ENCODE assay signal across 21 mouse cellular contexts in the genomic region with DNA sequence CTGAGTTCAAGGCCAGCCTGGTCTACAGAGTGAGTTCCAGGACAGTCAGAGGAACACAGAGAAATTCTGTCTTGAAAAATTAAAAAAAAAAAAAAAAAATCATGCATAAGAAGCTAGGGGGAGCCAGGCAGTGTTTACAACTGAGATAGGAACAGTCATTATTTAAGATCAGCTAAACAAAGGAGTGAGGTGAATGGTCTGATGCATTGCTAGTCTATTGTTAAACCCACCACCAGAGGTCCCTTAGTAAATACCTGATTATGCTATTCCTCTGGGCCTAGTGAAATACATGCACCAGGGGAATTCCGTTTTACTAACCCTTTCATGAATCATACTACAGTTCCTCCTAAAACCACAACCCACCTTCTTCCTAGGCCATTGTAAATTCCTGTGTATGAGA. TPM values are rescaled to one million over a fixed set of nuclear protein-coding genes. Genes with fewer than 3 reads are reported as not detected.
DNase-seq lines count a peak whose midpoint lies in the region; ATAC-seq and TF ChIP-seq lines count a peak whose summit lies in the region.
"Had no signal": no experiment of that assay in that cellular context is flagged by ENCODE, and none has a peak within 500 bp of the region (broad histone marks: within the 10 kb centered on the region; RNA-seq: fewer than 3 reads in every experiment).

No protein-coding gene starts in this region.

- no peaks in the 10 kb centered on the region for H3K36me3 ChIP-seq in CH12.LX (replicated peaks in 1 of 2; ENCODE audit: control insufficient read depth in 1 of 2, insufficient read depth in 1 of 2, low read length in 1 of 2)
- H3K36me3 ChIP-seq: G1E; heart, embryonic 12.5 days; hindbrain, embryonic 10.5 days; midbrain, embryonic 12.5 days had no signal

- dilution Hi-C loops in CH12.LX (cut with MboI; ENCODE audit: extremely low pct_ligation_motif_present, extremely low pct_unique_long_range_greater_than_20kb, low sequenced_read_pairs): no loop called here

- peak; percentile 8 for TF ChIP-seq RAD21 in CH12.LX (IDR thresholded peaks at IDR 0.05; ENCODE audit: low read depth, low read length)

- H3K4me3 ChIP-seq in layer of hippocampus, adult 2 months: no peak overlapping the region
- no peak overlapping the region for H3K4me3 ChIP-seq in CH12.LX (replicated peaks in 1 of 3; ENCODE audit: low read depth in 2 of 3, low read length in 2 of 3, poor library complexity in 1 of 3)
- H3K4me3 ChIP-seq: heart, embryonic 12.5 days; hindbrain, embryonic 10.5 days; midbrain, embryonic 12.5 days had no signal

- DNase-seq in layer of hippocampus, adult 2 months (ENCODE audit: low spot score in 2 of 2): no peak
- no peak for DNase-seq in layer of hippocampus, postnatal 14 days (ENCODE audit: low spot score in 2 of 2)
- DNase-seq in 416B (ENCODE audit: low read depth): peak; percentile 89
- DNase-seq in CH12.LX (ENCODE audit: extremely low read depth): peak; percentile 39
- DNase-seq in right cerebral cortex, postnatal 10 days (ENCODE audit: low spot score in 2 of 2): no peak
- no peak for DNase-seq in gastrocnemius, postnatal 25 days
- DNase-seq: cerebellum, adult 9-11 months; gastrocnemius, postnatal 14 days; kidney, postnatal 25 days; layer of hippocampus, adult 9-11 months; liver; liver, postnatal 0 days; right cerebral cortex, postnatal 4 days; thymus, postnatal 36 days had no signal

- H3K4me1 ChIP-seq in CH12.LX (ENCODE audit: control insufficient read depth in 1 of 2, insufficient read depth in 2 of 2): peaks cover 8 to 36% of the 10 kb centered on the region in 2 experiments; a peak in 3 of 4 replicates
- H3K4me1 ChIP-seq: hindbrain, embryonic 10.5 days; midbrain, embryonic 12.5 days had no signal

- no peaks in the 10 kb centered on the region for H3K9me3 ChIP-seq in CH12.LX (replicated peaks; ENCODE audit: low read length)
- H3K9me3 ChIP-seq: G1E; heart, embryonic 12.5 days; hindbrain, embryonic 10.5 days; midbrain, embryonic 12.5 days had no signal

- no peak for TF ChIP-seq POLR2A in CH12.LX (IDR thresholded peaks at IDR 0.05; ENCODE audit: low read depth, low read length)

- TF ChIP-seq CTCF in layer of hippocampus, adult 2 months (conservative IDR thresholded peaks at IDR 0.05): peak; percentile 60
- peak; percentile 10 to 45; a peak in 2 of 4 replicates for TF ChIP-seq CTCF in CH12.LX (conservative IDR thresholded peaks at IDR 0.05 in 1 of 2, IDR thresholded peaks at IDR 0.05 in 1 of 2; ENCODE audit: low read depth in 2 of 2, low read length in 2 of 2)

- no peak overlapping the region for H3K4me2 ChIP-seq in CH12.LX (ENCODE audit: insufficient read depth, low read depth, poor library complexity, severe bottlenecking)
- H3K4me2 ChIP-seq: heart, embryonic 12.5 days; midbrain, embryonic 12.5 days had no signal

- no peak overlapping the region for H3K27ac ChIP-seq in layer of hippocampus, adult 2 months
- H3K27ac ChIP-seq in CH12.LX (ENCODE audit: insufficient read depth, low read depth): no peak overlapping the region
- H3K27ac ChIP-seq: hindbrain, embryonic 10.5 days; macrophage; midbrain, embryonic 12.5 days had no signal

- in situ Hi-C loops in CH12.LX (cut with MboI; ENCODE audit: low pct_ligation_motif_present, low pct_unique_long_range_greater_than_20kb, low sequenced_read_pairs): no loop called here

- H3K27me3 ChIP-seq in CH12.LX (replicated peaks): no peaks in the 10 kb centered on the region
- H3K27me3 ChIP-seq: heart, embryonic 12.5 days; midbrain, embryonic 12.5 days had no signal

- H3K9ac ChIP-seq in CH12.LX (ENCODE audit: insufficient read depth, low read depth): no peak overlapping the region
- H3K9ac ChIP-seq: heart, embryonic 12.5 days; liver, postnatal 0 days; midbrain, embryonic 12.5 days had no signal

- ATAC-seq in hematopoietic stem cell, adult 5-6 weeks (replicated peaks in 1 of 2; ENCODE audit: insufficient read depth in 1 of 2, low FRiP score in 2 of 2, low TSS enrichment in 1 of 2, low read depth in 1 of 2, poor library complexity in 2 of 2, severe bottlenecking in 2 of 2): peak; percentile 29 to 35; a peak in 2 of 4 replicates
- ATAC-seq: activated CD4-positive, CD25-positive, alpha-beta regulatory T cell, adult 4 months; liver, postnatal 0 days had no signal

- no peak for TF ChIP-seq EP300 in CH12.LX (IDR thresholded peaks at IDR 0.05; ENCODE audit: low read length)

- no peaks in the 10 kb centered on the region for H3K79me2 ChIP-seq in CH12.LX (replicated peaks; ENCODE audit: control insufficient read depth, extremely low read depth, insufficient read depth, poor library complexity, severe bottlenecking)

TF ChIP-seq in CH12.LX, 34 proteins besides CTCF, POLR2A, EP300 and RAD21:
- TF ChIP-seq ZNF384 (IDR thresholded peaks at IDR 0.05; ENCODE audit: low read depth, low read length) (peak; percentile 68), SMC3 (IDR thresholded peaks at IDR 0.05; ENCODE audit: low read depth, low read length) (peak; percentile 36), CHD2 (IDR thresholded peaks at IDR 0.05; ENCODE audit: low read length) (no peak)

RNA-seq across cellular contexts. Expression of a gene that starts 11.3 kb away (rescaled TPM):
- total RNA-seq in layer of hippocampus, adult 2 months (2021): 10 to 100 TPM; 45.5 to 48.3 TPM
- total RNA-seq in layer of hippocampus, postnatal 14 days (2021): 10 to 100 TPM; 41.1 to 47.8 TPM
- total RNA-seq in CH12.LX (2012; rRNA removed) (19.1 and 20.8 TPM in 2 replicates), CH12.LX (2014; rRNA removed) (16.8 and 19.6 TPM in 2 replicates)
- polyA plus RNA-seq in CH12.LX (2012; ENCODE audit: insufficient read length, low read depth): 14.5 and 16.2 TPM in 2 replicates
- total RNA-seq in hematopoietic stem cell, adult 5-6 weeks (2017): 14.0 and 29.1 TPM in 2 replicates
- 10 to 100 TPM; 17.0 to 22.2 TPM for total RNA-seq in gastrocnemius, postnatal 25 days (2021)

RNA-seq across cellular contexts. Expression of a gene that starts 34.8 kb away (rescaled TPM):
- 10 to 100 TPM; 30.1 to 33.4 TPM for total RNA-seq in layer of hippocampus, adult 2 months (2021)
- total RNA-seq in layer of hippocampus, postnatal 14 days (2021): 10 to 100 TPM; 27.4 to 31.0 TPM
- total RNA-seq in CH12.LX (2012; rRNA removed): 14.4 and 14.9 TPM in 2 replicates
- total RNA-seq in CH12.LX (2014; rRNA removed): 10.9 and 12.3 TPM in 2 replicates
- polyA plus RNA-seq in CH12.LX (2012; ENCODE audit: insufficient read length, low read depth): 17.7 and 18.7 TPM in 2 replicates
- 24.3 and 34.7 TPM in 2 replicates for total RNA-seq in hematopoietic stem cell, adult 5-6 weeks (2017)
- total RNA-seq in gastrocnemius, postnatal 25 days (2021): 10 to 100 TPM; 52.5 to 54.4 TPM

Comparison
In these comparisons a context has a peak if more than half of its experiments do, and no peak if none do; other contexts are left out.
1. DNase-seq: peak in 416B (single experiment) and CH12.LX (single experiment); none in layer of hippocampus, adult 2 months (0 of 2), layer of hippocampus, postnatal 14 days (0 of 2), right cerebral cortex, postnatal 10 days (0 of 2) and gastrocnemius, postnatal 25 days (single experiment).